ENCODE assay signal across 17 mouse cellular contexts in genomic region chr9:21370876-21371275, GRCm38 (mm10). TPM values are rescaled to one million over a fixed set of nuclear protein-coding genes. Genes with fewer than 3 reads are reported as not detected.
DNase-seq lines count a peak whose midpoint lies in the region; ATAC-seq and TF ChIP-seq lines count a peak whose summit lies in the region.
"Had no signal": no experiment of that assay in that cellular context is flagged by ENCODE, and none has a peak within 500 bp of the region (broad histone marks: within the 10 kb centered on the region; RNA-seq: fewer than 3 reads in every experiment).

No protein-coding gene starts in this region.

- peak overlapping the region; percentile 13; the same call in 1 of the 2 replicates for H3K4me3 ChIP-seq in heart, embryonic 13.5 days
- H3K4me3 ChIP-seq in heart, adult 2 months, result no peak overlapping the region
- no peak overlapping the region for H3K4me3 ChIP-seq in forebrain, embryonic 16.5 days (replicated peaks; ENCODE audit: low read length)
- no peak overlapping the region for H3K4me3 ChIP-seq in midbrain, embryonic 14.5 days (replicated peaks; ENCODE audit: low read depth, low read length)
- H3K4me3 ChIP-seq: embryonic facial prominence, embryonic 12.5 days had no signal

- no peak overlapping the region for H3K27ac ChIP-seq in heart, embryonic 13.5 days (replicated peaks)
- H3K27ac ChIP-seq in heart, adult 2 months, result no peak overlapping the region
- no peak overlapping the region for H3K27ac ChIP-seq in forebrain, embryonic 16.5 days (ENCODE audit: low read length)
- H3K27ac ChIP-seq in midbrain, embryonic 14.5 days (replicated peaks; ENCODE audit: low read depth, low read length), result no peak overlapping the region
- H3K27ac ChIP-seq: embryonic facial prominence, embryonic 12.5 days had no signal

- H3K4me2 ChIP-seq in heart, embryonic 13.5 days, result peak overlapping the region; percentile 8; the same call in 1 of the 2 replicates
- H3K4me2 ChIP-seq in forebrain, embryonic 16.5 days (ENCODE audit: low read length), result peak overlapping the region; percentile 43
- H3K4me2 ChIP-seq in midbrain, embryonic 14.5 days (ENCODE audit: low read length), result peak overlapping the region; percentile 63

- H3K79me2 ChIP-seq in heart, adult 2 months (replicated peaks; ENCODE audit: control insufficient read depth, insufficient read depth, low read length), result peaks cover 9% of the 10 kb centered on the region

- TF ChIP-seq EP300 in heart, adult 2 months (IDR thresholded peaks at IDR 0.05; ENCODE audit: insufficient read depth, low read depth, low read length), result no peak

- intact Hi-C loops in heart, adult 2 months (cut with DNase I), result no loop called here

- H3K9ac ChIP-seq in heart, embryonic 13.5 days, result peak overlapping the region; percentile 1; the same call in 1 of the 2 replicates
- H3K9ac ChIP-seq in heart, adult 2 months (ENCODE audit: low read depth, low read length), result no peak overlapping the region
- no peak overlapping the region for H3K9ac ChIP-seq in forebrain, embryonic 16.5 days (replicated peaks; ENCODE audit: low read depth, low read length)
- no peak overlapping the region for H3K9ac ChIP-seq in midbrain, embryonic 14.5 days (replicated peaks; ENCODE audit: low read length)
- H3K9ac ChIP-seq: embryonic facial prominence, embryonic 12.5 days had no signal

- no peak for ATAC-seq in heart, embryonic 13.5 days (ENCODE audit: extremely low read depth, insufficient number of reproducible peaks, low FRiP score, low TSS enrichment)
- ATAC-seq in forebrain, embryonic 16.5 days, result no peak
- no peak for ATAC-seq in midbrain, embryonic 14.5 days (ENCODE audit: low FRiP score, low TSS enrichment)

- no peaks in the 10 kb centered on the region for H3K27me3 ChIP-seq in heart, embryonic 13.5 days (replicated peaks)
- no peaks in the 10 kb centered on the region for H3K27me3 ChIP-seq in heart, adult 2 months (ENCODE audit: control insufficient read depth, insufficient read depth, low read length)
- no peaks in the 10 kb centered on the region for H3K27me3 ChIP-seq in forebrain, embryonic 16.5 days (replicated peaks; ENCODE audit: control insufficient read depth, insufficient read depth, low read length)
- H3K27me3 ChIP-seq in midbrain, embryonic 14.5 days (ENCODE audit: control insufficient read depth, insufficient read depth, low read length), result no peaks in the 10 kb centered on the region
- H3K27me3 ChIP-seq: embryonic facial prominence, embryonic 12.5 days had no signal

- H3K36me3 ChIP-seq in heart, embryonic 13.5 days, result peaks cover 32% of the 10 kb centered on the region
- H3K36me3 ChIP-seq in heart, adult 2 months (ENCODE audit: control insufficient read depth, insufficient read depth, low read length), result no peaks in the 10 kb centered on the region
- peaks cover 3% of the 10 kb centered on the region; the same call in 1 of the 2 replicates for H3K36me3 ChIP-seq in forebrain, embryonic 16.5 days (ENCODE audit: control insufficient read depth, insufficient read depth)
- H3K36me3 ChIP-seq in midbrain, embryonic 14.5 days (ENCODE audit: control insufficient read depth, insufficient read depth, low read length), result 0 out of 2 replicates have a peak, but pooled peaks cover 3% of the 10 kb centered on the region

- TF ChIP-seq CTCF in heart, adult 2 months (IDR thresholded peaks at IDR 0.05), result no peak

- no peaks in the 10 kb centered on the region for H3K9me3 ChIP-seq in heart, embryonic 13.5 days
- no peaks in the 10 kb centered on the region for H3K9me3 ChIP-seq in forebrain, embryonic 16.5 days (ENCODE audit: control insufficient read depth, low read length)
- no peaks in the 10 kb centered on the region for H3K9me3 ChIP-seq in midbrain, embryonic 14.5 days (ENCODE audit: control insufficient read depth, low read length)
- H3K9me3 ChIP-seq: embryonic facial prominence, embryonic 12.5 days had no signal

- 76% methylated on average over 2 of the region's 2 CpGs for whole genome bisulfite sequencing in heart, embryonic 13.5 days
- WGBS in heart, adult 2 months, result 79% methylated on average over 2 of the region's 2 CpGs
- WGBS in forebrain, embryonic 16.5 days, result 64% methylated on average over 2 of the region's 2 CpGs
- WGBS in midbrain, embryonic 14.5 days, result 83% methylated on average over 2 of the region's 2 CpGs

- DNase-seq in heart, adult 2 months, result no peak
- peak; percentile 52 for DNase-seq in R1 (ENCODE audit: low read depth, low spot score)
- DNase-seq in midbrain, embryonic 14.5 days, result no peak
- DNase-seq in kidney, postnatal 14 days, result no peak
- no peak for DNase-seq in adipocyte (ENCODE audit: low spot score)
- DNase-seq in thymus, postnatal 25 days, result no peak
- DNase-seq: cerebellum, adult 9-10 months; heart, postnatal 14 days; kidney, adult 11 months; left cerebral cortex, postnatal 4 days; lung, adult 18-20 months; right cerebral cortex, adult 18-20 months; thymus, adult 2 months had no signal

- H3K4me1 ChIP-seq in heart, embryonic 13.5 days, result peaks cover 38% of the 10 kb centered on the region
- H3K4me1 ChIP-seq in heart, adult 2 months (ENCODE audit: control insufficient read depth, insufficient read depth, low read length), result peaks cover 2% of the 10 kb centered on the region
- H3K4me1 ChIP-seq in forebrain, embryonic 16.5 days (replicated peaks; ENCODE audit: control insufficient read depth, insufficient read depth, low read length), result peaks cover 26% of the 10 kb centered on the region
- H3K4me1 ChIP-seq in midbrain, embryonic 14.5 days (ENCODE audit: control insufficient read depth, insufficient read depth, low read length), result peaks cover 9% of the 10 kb centered on the region; the same call in 1 of the 2 replicates

- no peak for TF ChIP-seq POLR2A in heart, adult 2 months (IDR thresholded peaks at IDR 0.05; ENCODE audit: insufficient read depth, low read depth, low read length)

RNA-seq across cellular contexts. Expression of gene Ilf3, which starts 3.2 kb away (rescaled TPM):
- polyA plus RNA-seq in heart, embryonic 13.5 days (2015; fragmentation: Nextera tagmentation; extraction: Ambion mirVana), result 115 and 120 TPM in 2 replicates
- 10 to 100 TPM; 27.7 to 29.0 TPM for total RNA-seq in heart, adult 2 months (2021)
- 22.6 and 29.0 TPM in 2 replicates for polyA plus RNA-seq in heart, adult 2 months (2012; rRNA removed)
- 309 and 325 TPM in 2 replicates for polyA plus RNA-seq in forebrain, embryonic 16.5 days (2015; fragmentation: Nextera tagmentation; extraction: Ambion mirVana)
- polyA plus RNA-seq in midbrain, embryonic 14.5 days (2014; fragmentation: Nextera tagmentation; extraction: Ambion mirVana), result 212 and 267 TPM in 2 replicates

RNA-seq across cellular contexts. Expression of gene Qtrt1, which starts 40.8 kb away (rescaled TPM):
- 27.6 and 28.6 TPM in 2 replicates for polyA plus RNA-seq in heart, embryonic 13.5 days (2015; fragmentation: Nextera tagmentation; extraction: Ambion mirVana)
- total RNA-seq in heart, adult 2 months (2021), result 1 to 10 TPM; 8.3 to 8.5 TPM
- 19.2 and 20.8 TPM in 2 replicates for polyA plus RNA-seq in heart, adult 2 months (2012; rRNA removed)
- polyA plus RNA-seq in forebrain, embryonic 16.5 days (2015; fragmentation: Nextera tagmentation; extraction: Ambion mirVana), result 48.4 and 53.8 TPM in 2 replicates
- 48.1 and 54.3 TPM in 2 replicates for polyA plus RNA-seq in midbrain, embryonic 14.5 days (2014; fragmentation: Nextera tagmentation; extraction: Ambion mirVana)

RNA-seq across cellular contexts. Expression of gene Slc44a2, which starts 50.4 kb away (rescaled TPM):
- 56.9 and 60.3 TPM in 2 replicates for polyA plus RNA-seq in heart, embryonic 13.5 days (2015; fragmentation: Nextera tagmentation; extraction: Ambion mirVana)
- 10 to 100 TPM; 77.0 to 89.5 TPM for total RNA-seq in heart, adult 2 months (2021)
- 86.8 and 148 TPM in 2 replicates for polyA plus RNA-seq in heart, adult 2 months (2012; rRNA removed)
- 86.2 and 88.7 TPM in 2 replicates for polyA plus RNA-seq in forebrain, embryonic 16.5 days (2015; fragmentation: Nextera tagmentation; extraction: Ambion mirVana)
- polyA plus RNA-seq in midbrain, embryonic 14.5 days (2014; fragmentation: Nextera tagmentation; extraction: Ambion mirVana), result 49.3 and 67.4 TPM in 2 replicates

RNA-seq across cellular contexts. Expression of gene Dnm2, which starts 53.8 kb away (rescaled TPM):
- 66.8 and 67.6 TPM in 2 replicates for polyA plus RNA-seq in heart, embryonic 13.5 days (2015; fragmentation: Nextera tagmentation; extraction: Ambion mirVana)
- total RNA-seq in heart, adult 2 months (2021), result 10 to 100 TPM; 63.9 to 64.8 TPM
- polyA plus RNA-seq in heart, adult 2 months (2012; rRNA removed), result 52.1 and 68.2 TPM in 2 replicates
- polyA plus RNA-seq in forebrain, embryonic 16.5 days (2015; fragmentation: Nextera tagmentation; extraction: Ambion mirVana), result 76.1 and 82.5 TPM in 2 replicates
- polyA plus RNA-seq in midbrain, embryonic 14.5 days (2014; fragmentation: Nextera tagmentation; extraction: Ambion mirVana), result 54.5 and 56.7 TPM in 2 replicates

RNA-seq across cellular contexts. Expression of gene Ap1m2, which starts 58.7 kb away (rescaled TPM):
- polyA plus RNA-seq in heart, embryonic 13.5 days (2015; fragmentation: Nextera tagmentation; extraction: Ambion mirVana), result 1.7 and 2.1 TPM in 2 replicates
- not detected for total RNA-seq in heart, adult 2 months (2021)
- 1.0 TPM in 1 of 2 replicates, not detected in the other for polyA plus RNA-seq in heart, adult 2 months (2012; rRNA removed)
- polyA plus RNA-seq in forebrain, embryonic 16.5 days (2015; fragmentation: Nextera tagmentation; extraction: Ambion mirVana), result 1.8 and 2.9 TPM in 2 replicates
- polyA plus RNA-seq in midbrain, embryonic 14.5 days (2014; fragmentation: Nextera tagmentation; extraction: Ambion mirVana), result 0.88 and 1.5 TPM in 2 replicates
- total RNA-seq: gastrocnemius, postnatal 4 days had no signal

Comparison
In these comparisons a context has a peak if more than half of its experiments do, and no peak if none do; other contexts are left out.
1. H3K4me2 ChIP-seq: peak in every context shown above with its lines; median percentile 63 in midbrain, embryonic 14.5 days; 43 in forebrain, embryonic 16.5 days; 8 in heart, embryonic 13.5 days.